Mouse (Mus musculus) midbrain, embryonic 14.5 days (tissue): ENCODE results near the gene Mif4gd. TPM values are rescaled to one million over a fixed set of nuclear protein-coding genes. Genes with fewer than 3 reads are reported as not detected.
A peak's percentile ranks its signal among the peaks of the same experiment; 100 is the strongest.

Experiments used
- ATAC-seq: fragments of 200-750 bp; cut with Nextera tagmentation; 2 replicates; pipeline ENCODE4 v1.8.0; 2017; ENCODE audit warnings: moderate number of reproducible peaks, moderate library complexity; ENCODE audit not compliant: low FRiP score, low TSS enrichment
- DNase-seq: peaks from one replicate; pipeline ENCODE4 v3.0.0-alpha.2; 2015
- H3K27ac ChIP-seq: fragments of 300-500 bp; sonication (generic); replicated peaks from 2 replicates; pipeline ENCODE4 v1.5.1; 2014; ENCODE audit warnings: mild to moderate bottlenecking, low read depth, low read length, moderate library complexity
- H3K27me3 ChIP-seq: fragments of 300-500 bp; sonication (generic); 2 replicates; pipeline ENCODE4 v1.6.1; 2014; ENCODE audit warnings: low read length, control low read depth, mixed read lengths; ENCODE audit not compliant: control insufficient read depth, insufficient read depth
- H3K36me3 ChIP-seq: fragments of 300-500 bp; sonication (generic); 2 replicates; pipeline ENCODE4 v1.6.1; 2014; ENCODE audit warnings: low read length, control low read depth; ENCODE audit not compliant: control insufficient read depth, insufficient read depth
- H3K4me1 ChIP-seq: fragments of 300-500 bp; sonication (generic); 2 replicates; pipeline ENCODE4 v1.6.1; 2014; ENCODE audit warnings: mild to moderate bottlenecking, antibody characterized with exemption, low read length, control low read depth; ENCODE audit not compliant: control insufficient read depth, insufficient read depth
- H3K4me2 ChIP-seq: fragments of 300-500 bp; sonication (generic); 2 replicates; pipeline ENCODE4 v1.6.1; 2014; ENCODE audit warnings: mild to moderate bottlenecking, low read length, moderate library complexity
- H3K4me3 ChIP-seq: fragments of 300-500 bp; sonication (generic); replicated peaks from 2 replicates; pipeline ENCODE4 v1.5.1; 2014; ENCODE audit warnings: low read depth, low read length
- H3K9ac ChIP-seq: fragments of 300-500 bp; sonication (generic); replicated peaks from 2 replicates; pipeline ENCODE4 v1.6.1; 2014; ENCODE audit warnings: mild to moderate bottlenecking, low read length, moderate library complexity
- H3K9me3 ChIP-seq: fragments of 300-500 bp; sonication (generic); 2 replicates; pipeline ENCODE4 v1.6.1; 2016; ENCODE audit warnings: low read length, control low read depth, mixed read lengths; ENCODE audit not compliant: control insufficient read depth
- WGBS: fragments of 180-500 bp; shearing (Covaris S2); extraction: QIAGEN DNeasy Blood & Tissue Kit; methylation state at CpG from one replicate; pipeline ENCODE4 v1.1.7; 2014; 5-methylcytosine and 5-hydroxymethylcytosine counted together
- polyA plus RNA-seq: library from polyadenylated mRNA; unstranded; fragments of >200 nt; fragmentation: Nextera tagmentation; extraction: Ambion mirVana; gene quantifications from 2 replicates; pipeline ENCODE4 v1.2.1, GENCODE M21; 2014

Mif4gd gene
- polyA plus RNA-seq, 1 experiment from 2014 or later, result 11.4 TPM

- peaks cover 5% of the 10 kb centered on the region; the same call in 1 of the 2 replicates for H3K4me1 ChIP-seq
- no peaks in the 10 kb centered on the region for H3K27me3 ChIP-seq
- H3K36me3 ChIP-seq, result no peaks in the 10 kb centered on the region
- no peak overlapping the region for H3K27ac ChIP-seq
- no peaks in the 10 kb centered on the region for H3K9me3 ChIP-seq
- H3K4me3 ChIP-seq, result no peak overlapping the region
- DNase-seq, result no peak
- ATAC-seq, result no peak
- no peak overlapping the region for H3K4me2 ChIP-seq
- 48% methylated on average over 16 of the region's 16 CpGs for WGBS
- no peak overlapping the region for H3K9ac ChIP-seq
Observed at GRCm38 (mm10) chr11:115630532-115631504, 18.0 kb upstream of the Mif4gd start.

GRCm38 (mm10) chr11:115629734-115630531, 17.2 kb upstream of the Mif4gd start:
- H3K4me2 ChIP-seq, result no peak overlapping the region
- no peak overlapping the region for H3K4me3 ChIP-seq
- H3K36me3 ChIP-seq, result no peaks in the 10 kb centered on the region
- ATAC-seq (no peak), DNase-seq (no peak)
- H3K27ac ChIP-seq, result no peak overlapping the region
- H3K27me3 ChIP-seq, result no peaks in the 10 kb centered on the region
- WGBS, result 88% methylated on average over 13 of the region's 13 CpGs
- peaks cover 5% of the 10 kb centered on the region; the same call in 1 of the 2 replicates for H3K4me1 ChIP-seq
- H3K9me3 ChIP-seq, result no peaks in the 10 kb centered on the region
- H3K9ac ChIP-seq, result no peak overlapping the region

DNA sequence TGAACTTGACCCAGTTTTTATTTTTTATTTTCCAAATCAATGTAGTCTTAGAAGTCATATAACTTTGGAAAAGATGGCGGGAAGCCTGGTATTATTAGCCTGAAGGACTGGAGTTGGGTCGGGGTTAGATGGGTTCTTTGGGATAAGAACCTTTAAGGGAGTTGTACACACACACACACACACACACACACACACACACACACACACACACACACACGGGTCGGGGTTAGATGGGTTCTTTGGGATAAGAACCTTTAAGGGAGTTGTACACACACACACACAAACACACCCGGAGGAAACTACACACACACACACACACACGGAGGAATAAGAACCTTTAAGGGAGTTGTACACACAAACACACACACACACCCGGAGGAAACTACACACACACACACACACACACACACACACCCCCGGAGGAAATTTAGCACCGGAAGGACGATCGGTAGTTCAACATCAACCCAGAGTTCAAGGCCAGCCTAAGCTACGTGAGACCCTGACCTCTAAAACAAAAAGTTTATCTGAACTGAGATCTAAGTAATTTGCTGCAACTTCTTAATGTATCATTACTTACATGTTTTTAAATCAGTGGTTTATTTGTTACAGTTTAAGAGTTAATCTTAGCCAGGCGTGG, 15.8 kb upstream of the Mif4gd start:
- ATAC-seq, result peak; percentile 9; the same call in 1 of the 2 replicates
- Histone ChIP-seq H3K36me3 (no peaks in the 10 kb centered on the region; the same call in 1 of the 2 replicates), H3K4me3 (peak overlapping the region; percentile 63), H3K4me2 (peak overlapping the region; percentile 48), H3K9me3 (no peaks in the 10 kb centered on the region), H3K4me1 (peaks cover 5% of the 10 kb centered on the region; the same call in 1 of the 2 replicates), H3K27ac (no peak overlapping the region), H3K9ac (no peak overlapping the region), H3K27me3 (no peaks in the 10 kb centered on the region)
- 54% methylated on average over 13 of the region's 13 CpGs for WGBS
- DNase-seq, result no peak

DNA sequence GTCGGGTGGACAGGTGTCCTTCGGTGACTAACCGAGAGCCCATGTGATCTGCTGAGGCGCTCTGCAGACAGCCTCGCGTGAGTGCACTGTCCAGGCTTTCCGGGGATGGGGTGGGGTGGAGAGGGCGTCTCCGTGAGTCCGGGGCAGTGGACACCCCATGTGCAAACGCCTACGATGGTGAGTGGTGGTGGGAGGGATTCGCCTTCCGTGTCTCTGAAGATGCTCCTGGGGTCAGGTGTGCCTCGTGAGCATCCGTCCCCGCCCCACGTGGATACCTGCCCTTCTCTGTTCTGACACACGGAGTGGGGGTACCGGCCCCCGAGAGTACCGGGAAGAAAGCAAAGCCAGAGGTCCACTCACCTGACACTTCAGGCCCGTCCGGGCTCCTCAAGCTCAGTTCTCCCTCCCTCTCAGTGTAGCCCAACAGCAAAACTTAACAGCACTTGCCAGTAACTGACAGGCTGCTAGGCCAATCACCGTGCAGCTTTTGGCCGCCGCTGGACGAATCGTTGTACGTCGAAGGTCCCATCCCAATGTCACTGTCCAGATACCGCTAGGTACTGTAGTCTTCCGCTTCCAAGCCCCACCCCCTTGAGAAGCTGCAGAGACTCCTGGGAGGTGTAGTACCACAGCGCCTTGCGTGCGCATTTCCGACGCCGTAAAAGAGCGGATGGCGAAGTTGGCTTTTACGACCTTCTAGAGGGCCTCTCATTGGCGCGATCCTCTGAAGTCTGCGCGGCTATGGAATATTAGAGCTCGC, 15.1 kb upstream of the Mif4gd start, which contains the start of gene Slc25a19:
Gene Slc25a19 (minus strand): TSS at position 591 of the 760 bp plus-strand sequence.
- ATAC-seq (peak; percentile 99), DNase-seq (peak; percentile 99)
- no peaks in the 10 kb centered on the region for H3K27me3 ChIP-seq
- no peaks in the 10 kb centered on the region for H3K9me3 ChIP-seq
- H3K9ac ChIP-seq, result peak within 1 kb of the TSS; percentile 61
- peak within 1 kb of the TSS; percentile 63 for H3K4me3 ChIP-seq
- under 1% methylated on average over 47 of the region's 47 CpGs for WGBS
- H3K4me2 ChIP-seq, result peak within 1 kb of the TSS; percentile 74
- peaks cover 4% of the 10 kb centered on the region for H3K36me3 ChIP-seq
- no peak within 1 kb of the TSS for H3K27ac ChIP-seq
- H3K4me1 ChIP-seq, result peaks cover 5% of the 10 kb centered on the region; the same call in 1 of the 2 replicates

DNA sequence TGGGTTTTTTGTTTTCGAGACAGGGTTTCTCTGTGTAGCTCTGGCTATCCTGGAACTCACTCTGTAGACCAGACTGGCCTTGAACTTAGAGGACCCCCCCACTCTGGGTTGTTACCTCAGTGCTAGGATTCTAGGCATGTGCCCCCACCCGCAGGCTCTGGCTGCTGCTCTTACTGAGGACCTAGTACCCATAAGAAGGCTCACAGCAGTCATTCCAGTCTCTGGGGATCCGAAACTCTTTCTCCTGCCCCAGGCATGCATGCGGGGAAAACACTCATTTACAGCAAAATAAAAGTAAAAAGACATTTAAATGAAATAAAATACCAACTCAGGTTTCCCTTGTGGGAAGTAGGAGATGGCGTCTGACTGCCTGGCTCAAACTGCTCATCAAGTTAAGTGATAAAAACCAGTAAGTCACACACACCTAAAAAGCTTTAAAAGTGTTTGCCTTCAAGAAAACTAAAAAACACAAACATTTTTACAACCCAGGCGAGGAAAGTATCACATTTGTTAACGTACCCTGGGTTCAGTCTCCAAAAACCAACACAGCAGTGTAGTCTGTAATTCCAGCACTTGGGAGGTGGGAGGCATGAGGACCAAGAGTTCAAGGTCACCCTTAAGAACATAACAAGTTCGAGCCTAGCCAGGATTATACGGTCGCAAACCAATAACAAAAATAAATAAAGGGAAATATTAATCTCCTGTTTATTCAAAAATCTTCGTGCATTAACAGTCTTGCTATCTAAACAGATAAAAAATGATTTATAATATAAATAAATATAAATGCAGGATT, 14.3 kb upstream of the Mif4gd start:
- peaks cover 5% of the 10 kb centered on the region; the same call in 1 of the 2 replicates for H3K4me1 ChIP-seq
- 58% methylated on average over 11 of the region's 11 CpGs for WGBS
- H3K27me3 ChIP-seq, result no peaks in the 10 kb centered on the region
- no peaks in the 10 kb centered on the region for H3K9me3 ChIP-seq
- H3K4me2 ChIP-seq, result peak overlapping the region; percentile 74
- DNase-seq (no peak), ATAC-seq (no peak)
- no peak overlapping the region for H3K27ac ChIP-seq
- H3K36me3 ChIP-seq, result peaks cover 13% of the 10 kb centered on the region
- peak overlapping the region; percentile 63 for H3K4me3 ChIP-seq
- peak overlapping the region; percentile 61 for H3K9ac ChIP-seq

DNA sequence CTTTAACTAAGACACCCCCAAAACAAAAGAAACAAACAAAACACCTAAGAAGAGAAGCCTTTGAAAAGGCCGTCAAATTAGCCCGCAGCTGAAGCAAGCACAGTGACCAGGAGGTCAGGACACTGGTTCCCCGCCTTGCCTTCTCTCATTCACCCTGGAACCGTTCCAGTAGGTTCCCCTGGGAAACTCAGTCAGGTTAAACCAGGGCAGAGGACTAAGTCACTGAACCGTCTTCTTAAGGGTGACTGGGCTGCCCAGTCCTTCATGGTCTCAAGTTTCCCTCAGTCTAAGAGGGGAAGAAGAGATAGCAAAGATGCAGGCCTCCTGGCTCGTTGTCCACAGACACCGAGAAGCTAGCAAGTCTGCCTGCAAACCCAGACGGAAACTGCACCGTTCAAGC, 13.1 kb upstream of the Mif4gd start:
- H3K9me3 ChIP-seq, result no peaks in the 10 kb centered on the region
- DNase-seq, result no peak
- WGBS, result 88% methylated on average over 9 of the region's 9 CpGs
- no peak for ATAC-seq
- H3K27ac ChIP-seq, result no peak overlapping the region
- no peak overlapping the region for H3K4me2 ChIP-seq
- no peak overlapping the region for H3K9ac ChIP-seq
- H3K4me1 ChIP-seq, result peaks cover 5% of the 10 kb centered on the region; the same call in 1 of the 2 replicates
- H3K36me3 ChIP-seq, result peaks cover 21% of the 10 kb centered on the region
- no peaks in the 10 kb centered on the region for H3K27me3 ChIP-seq
- H3K4me3 ChIP-seq, result no peak overlapping the region

DNA sequence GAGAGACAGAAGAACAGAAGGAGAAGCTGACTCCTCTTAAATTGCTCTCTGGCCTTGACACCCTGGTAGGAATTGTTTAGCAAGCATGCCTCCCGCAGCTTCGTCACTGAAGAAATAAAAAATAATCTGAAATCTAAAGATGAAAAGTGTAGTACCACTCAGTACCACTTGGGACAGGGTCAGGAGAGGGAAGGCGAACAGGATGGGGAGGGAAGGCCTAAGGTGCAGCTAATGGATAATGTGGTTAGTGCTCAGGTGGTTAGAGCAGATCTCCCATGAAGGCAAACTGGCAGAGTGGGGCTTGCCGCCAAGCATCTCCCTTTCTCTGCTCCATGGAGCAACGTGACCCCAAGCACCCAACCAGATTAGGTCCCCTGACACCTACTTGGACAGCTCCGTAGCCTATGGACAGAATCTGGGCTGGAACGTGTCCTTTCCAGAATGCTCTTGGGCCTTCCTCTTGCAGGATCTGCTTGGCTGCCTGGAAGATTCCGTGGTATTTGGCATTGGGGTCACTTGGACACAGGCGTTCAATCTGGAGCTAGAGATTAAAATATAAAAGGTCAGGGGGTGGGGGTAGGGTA, 10.8 kb upstream of the Mif4gd start:
- WGBS, result 77% methylated on average over 9 of the region's 9 CpGs

More for the DNA sequence above, 10.8 kb upstream of the Mif4gd start:
- ATAC-seq (no peak), DNase-seq (no peak)
- Histone ChIP-seq H3K4me3 (no peak overlapping the region), H3K9me3 (no peaks in the 10 kb centered on the region), H3K27me3 (no peaks in the 10 kb centered on the region), H3K27ac (no peak overlapping the region), H3K9ac (no peak overlapping the region), H3K4me1 (peaks cover 5% of the 10 kb centered on the region; the same call in 1 of the 2 replicates), H3K4me2 (no peak overlapping the region), H3K36me3 (peaks cover 37% of the 10 kb centered on the region)
